Mouse (Mus musculus) bone marrow macrophage, adult 2 months (primary cell): ENCODE data around the gene Afmid.

Source experiments
- CTCF ChIP-seq: IDR thresholded peaks from 2 replicates; pipeline ENCODE4 v1.5.1; 2012; ENCODE audit warnings: low read depth, mild to moderate bottlenecking, low read length, moderate library complexity
- POLR2A ChIP-seq: IDR thresholded peaks from 2 replicates; pipeline ENCODE4 v1.6.1; 2012; ENCODE audit warnings: mild to moderate bottlenecking, low read depth, low read length, borderline replicate concordance

DNA sequence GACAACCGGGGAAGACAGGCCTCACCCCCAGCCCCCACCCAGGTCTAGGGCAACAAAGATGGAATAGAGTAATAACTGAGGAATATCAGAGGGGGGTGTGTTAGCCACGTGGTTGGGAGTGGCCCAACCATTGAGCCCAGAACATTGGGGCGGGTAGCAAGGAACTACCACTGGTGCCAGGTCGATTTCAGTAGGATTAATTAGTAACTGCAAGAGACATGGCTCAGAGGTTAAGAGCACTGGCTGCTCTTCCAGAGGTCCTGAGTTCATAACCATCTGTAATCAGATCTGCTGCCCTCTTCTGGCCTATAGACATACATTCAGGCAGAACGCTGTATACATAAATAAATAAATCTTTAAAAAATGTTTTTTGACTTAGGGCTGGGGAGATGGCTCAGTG, 20.9 kb downstream of the Afmid start:
- TF ChIP-seq CTCF: no peak
- no peak for TF ChIP-seq POLR2A
